Mouse (Mus musculus) hindbrain, embryonic 11.5 days (tissue): ENCODE data around the gene Gm5475. TPM values are rescaled to one million over a fixed set of nuclear protein-coding genes. Genes with fewer than 3 reads are reported as not detected.

Experiments
- ATAC-seq: fragments of 200-750 bp; cut with Nextera tagmentation; 2 replicates; pipeline ENCODE4 v1.8.0; 2017; ENCODE audit warnings: mild to moderate bottlenecking, moderate TSS enrichment, moderate library complexity; ENCODE audit not compliant: low FRiP score
- DNase-seq: peaks from one replicate; pipeline ENCODE4 v3.0.0-alpha.2; 2015; ENCODE audit warnings: low spot score
- H3K27ac ChIP-seq: fragments of 300-500 bp; sonication (generic); 2 replicates; pipeline ENCODE4 v1.5.1; 2014; ENCODE audit warnings: mild to moderate bottlenecking, low read depth, low read length
- H3K27me3 ChIP-seq: fragments of 300-500 bp; sonication (generic); 2 replicates; pipeline ENCODE4 v1.6.1; 2014; ENCODE audit warnings: mild to moderate bottlenecking, low read length, moderate library complexity, mixed read lengths; ENCODE audit not compliant: control insufficient read depth, insufficient read depth
- H3K36me3 ChIP-seq: fragments of 300-500 bp; sonication (generic); 2 replicates; pipeline ENCODE4 v1.6.1; 2014; ENCODE audit warnings: mild to moderate bottlenecking, low read length, moderate library complexity, mixed read lengths; ENCODE audit not compliant: control insufficient read depth, insufficient read depth
- H3K4me1 ChIP-seq: fragments of 300-500 bp; sonication (generic); replicated peaks from 2 replicates; pipeline ENCODE4 v1.6.1; 2014; ENCODE audit warnings: low read length, mixed read lengths; ENCODE audit not compliant: control insufficient read depth, insufficient read depth
- H3K4me2 ChIP-seq: fragments of 300-500 bp; sonication (generic); replicated peaks from 2 replicates; pipeline ENCODE4 v1.6.1; 2014; ENCODE audit warnings: mild to moderate bottlenecking, low read depth, low read length
- H3K4me3 ChIP-seq: fragments of 300-500 bp; sonication (generic); 2 replicates; pipeline ENCODE4 v1.5.1; 2014; ENCODE audit warnings: low read depth, low read length
- H3K9ac ChIP-seq: fragments of 300-500 bp; sonication (generic); 2 replicates; pipeline ENCODE4 v1.6.1; 2014; ENCODE audit warnings: low read depth, low read length
- H3K9me3 ChIP-seq: fragments of 300-500 bp; sonication (generic); 2 replicates; pipeline ENCODE4 v1.6.1; 2016; ENCODE audit warnings: low read length; ENCODE audit not compliant: control insufficient read depth
- WGBS: fragments of 180-500 bp; shearing (Covaris S2); extraction: QIAGEN DNeasy Blood & Tissue Kit; methylation state at CpG from one replicate; pipeline ENCODE4 v1.1.7; 2014; 5-methylcytosine and 5-hydroxymethylcytosine counted together
- polyA plus RNA-seq: library from polyadenylated mRNA; unstranded; fragments of >200 nt; fragmentation: Nextera tagmentation; extraction: Ambion mirVana; gene quantifications from 2 replicates; pipeline ENCODE4 v1.2.1, GENCODE M21; 2014

The Gm5475 gene
- polyA plus RNA-seq, 1 experiment from 2014 or later: not detected

DNA sequence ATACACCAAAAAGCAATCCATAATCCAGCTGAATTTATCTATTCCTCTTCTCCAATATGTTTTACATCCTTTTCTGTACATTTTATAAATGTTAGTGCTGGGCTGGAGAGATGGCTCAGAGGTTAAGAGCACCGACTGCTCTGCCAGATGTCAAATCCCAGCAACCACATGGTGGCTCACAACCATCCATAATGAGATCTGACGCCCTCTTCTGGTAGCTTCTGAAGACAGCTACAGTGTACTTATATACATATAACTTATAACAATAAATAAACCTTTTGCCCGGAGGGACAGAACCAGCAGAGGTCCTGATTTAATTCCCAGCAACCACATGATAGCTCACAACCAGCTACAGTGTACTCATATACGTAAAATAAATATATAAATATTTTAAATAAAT is 26.6 kb downstream of the Gm5475 start:
- Histone ChIP-seq H3K4me3 (no peak overlapping the region), H3K27ac (no peak overlapping the region), H3K4me1 (no peaks in the 10 kb centered on the region; the same call in 1 of the 2 replicates), H3K4me2 (no peak overlapping the region), H3K9ac (no peak overlapping the region), H3K9me3 (no peaks in the 10 kb centered on the region), H3K36me3 (no peaks in the 10 kb centered on the region), H3K27me3 (no peaks in the 10 kb centered on the region)
- 72% methylated on average over 4 of the region's 4 CpGs for WGBS
- ATAC-seq (no peak), DNase-seq (no peak)

DNA sequence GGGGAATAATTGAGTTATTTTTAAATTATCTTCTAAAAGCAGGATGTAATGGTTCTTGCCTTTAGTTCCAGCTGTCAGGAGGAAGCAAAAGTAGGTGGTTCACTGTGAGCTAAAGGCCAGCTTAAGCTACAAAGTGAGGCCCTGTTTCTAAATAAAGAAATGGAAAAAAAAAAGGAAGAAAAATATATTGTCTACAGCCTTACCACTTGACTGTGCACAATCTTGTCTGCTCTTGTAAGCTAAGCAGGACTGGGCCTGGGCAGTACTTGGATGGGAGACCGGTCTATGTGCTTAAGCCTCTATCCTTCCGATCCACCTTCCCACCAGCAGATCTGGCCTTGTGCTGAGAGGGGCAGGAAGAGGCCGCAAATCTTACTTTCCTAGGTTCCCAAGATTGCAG is 27.5 kb downstream of the Gm5475 start:
- H3K9me3 ChIP-seq: no peaks in the 10 kb centered on the region
- no peaks in the 10 kb centered on the region for H3K36me3 ChIP-seq
- H3K4me3 ChIP-seq: no peak overlapping the region
- no peak overlapping the region for H3K9ac ChIP-seq
- no peak for DNase-seq
- no peak overlapping the region for H3K27ac ChIP-seq
- H3K4me1 ChIP-seq: no peaks in the 10 kb centered on the region
- H3K27me3 ChIP-seq: no peaks in the 10 kb centered on the region
- no peak for ATAC-seq
- 94% methylated on average over 3 of the region's 3 CpGs for WGBS
- no peak overlapping the region for H3K4me2 ChIP-seq

DNA sequence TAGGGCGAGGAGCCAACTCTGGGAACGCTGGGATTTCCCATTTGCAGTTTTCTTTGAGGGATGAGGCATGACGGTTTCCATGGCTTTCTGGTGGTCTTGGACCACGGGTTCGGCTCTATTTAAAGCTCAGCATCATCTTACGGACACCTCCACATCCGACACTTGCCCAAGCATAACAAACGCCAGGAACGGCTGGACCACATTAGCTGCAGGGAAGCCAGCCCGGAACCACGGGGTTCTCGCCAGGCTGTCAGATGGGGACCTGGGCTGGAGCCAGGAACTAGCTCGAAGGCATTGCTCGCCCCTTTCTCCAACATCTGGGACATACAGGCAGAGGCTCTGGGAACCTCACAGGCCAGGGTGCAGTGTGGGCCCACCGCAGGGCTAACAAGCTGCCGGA is 29.3 kb downstream of the Gm5475 start:
- no peaks in the 10 kb centered on the region for H3K27me3 ChIP-seq
- H3K9ac ChIP-seq: no peak overlapping the region
- no peaks in the 10 kb centered on the region for H3K4me1 ChIP-seq
- WGBS: 75% methylated on average over 16 of the region's 16 CpGs
- no peak overlapping the region for H3K4me3 ChIP-seq
- no peak for DNase-seq
- H3K36me3 ChIP-seq: no peaks in the 10 kb centered on the region
- no peak overlapping the region for H3K27ac ChIP-seq
- ATAC-seq: no peak
- no peaks in the 10 kb centered on the region for H3K9me3 ChIP-seq
- no peak overlapping the region for H3K4me2 ChIP-seq

DNA sequence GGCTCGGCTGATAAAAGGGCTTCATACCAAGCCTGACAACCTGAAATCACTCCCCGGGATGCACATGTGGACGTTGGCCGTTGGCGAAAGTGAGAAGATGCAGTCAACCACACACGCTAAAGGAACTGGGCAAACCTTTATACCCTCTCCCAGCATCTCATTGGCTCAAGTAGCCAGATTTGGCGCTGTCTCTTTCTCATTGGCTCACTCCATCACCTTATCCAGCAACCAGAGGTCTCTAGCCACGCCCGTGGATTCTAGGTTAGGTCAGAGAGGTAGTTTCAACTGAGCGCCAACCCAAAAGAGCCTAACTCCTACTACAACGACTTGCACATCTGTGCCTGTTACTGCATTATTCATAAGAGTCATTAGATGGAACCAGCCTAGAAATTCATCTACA is 30.5 kb downstream of the Gm5475 start:
- 83% methylated on average over 11 of the region's 11 CpGs for WGBS
- no peaks in the 10 kb centered on the region for H3K27me3 ChIP-seq
- H3K27ac ChIP-seq: no peak overlapping the region

DNA sequence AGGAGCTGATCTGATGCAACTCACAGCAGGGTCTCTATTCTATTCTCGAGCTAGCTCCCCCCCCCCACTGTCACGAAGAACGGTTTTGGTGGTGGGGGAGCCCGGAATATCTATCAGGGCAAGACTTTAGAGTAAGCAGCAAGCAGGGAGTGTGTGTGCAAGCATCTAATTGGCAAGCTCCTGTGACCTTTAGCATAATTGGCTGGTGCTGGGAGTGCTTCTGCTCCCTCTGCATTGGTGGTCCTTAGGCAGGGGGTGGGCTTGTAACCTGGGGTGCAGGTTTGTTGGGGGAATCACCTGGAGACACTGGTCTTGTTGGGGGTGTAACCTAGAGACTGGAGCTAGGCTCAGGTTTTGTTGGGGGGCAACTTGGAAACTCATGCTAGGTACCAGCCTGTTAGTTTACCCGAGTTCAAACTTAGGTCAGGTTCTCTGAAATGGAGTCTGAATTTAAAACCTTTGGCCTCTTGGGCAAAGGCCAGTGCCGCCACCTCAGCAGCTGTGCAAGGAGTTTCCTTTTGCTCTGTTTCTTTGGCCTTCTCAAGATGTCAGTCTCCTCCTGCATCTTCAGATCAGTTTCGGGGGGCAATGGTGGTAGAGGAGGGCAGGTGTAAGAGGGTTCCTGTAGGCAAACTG is 34.5 kb downstream of the Gm5475 start:
- ATAC-seq (no peak), DNase-seq (no peak)
- 60% methylated on average over 7 of the region's 7 CpGs for WGBS
- Histone ChIP-seq H3K9me3 (no peaks in the 10 kb centered on the region), H3K4me2 (no peak overlapping the region), H3K9ac (no peak overlapping the region), H3K36me3 (no peaks in the 10 kb centered on the region), H3K27me3 (no peaks in the 10 kb centered on the region), H3K4me3 (no peak overlapping the region), H3K27ac (no peak overlapping the region), H3K4me1 (no peaks in the 10 kb centered on the region)

More for the DNA sequence above, 30.5 kb downstream of the Gm5475 start:
- Histone ChIP-seq H3K9ac (no peak overlapping the region), H3K4me3 (no peak overlapping the region), H3K4me2 (no peak overlapping the region), H3K36me3 (no peaks in the 10 kb centered on the region), H3K4me1 (no peaks in the 10 kb centered on the region), H3K9me3 (no peaks in the 10 kb centered on the region)
- DNase-seq (no peak), ATAC-seq (no peak)

DNA sequence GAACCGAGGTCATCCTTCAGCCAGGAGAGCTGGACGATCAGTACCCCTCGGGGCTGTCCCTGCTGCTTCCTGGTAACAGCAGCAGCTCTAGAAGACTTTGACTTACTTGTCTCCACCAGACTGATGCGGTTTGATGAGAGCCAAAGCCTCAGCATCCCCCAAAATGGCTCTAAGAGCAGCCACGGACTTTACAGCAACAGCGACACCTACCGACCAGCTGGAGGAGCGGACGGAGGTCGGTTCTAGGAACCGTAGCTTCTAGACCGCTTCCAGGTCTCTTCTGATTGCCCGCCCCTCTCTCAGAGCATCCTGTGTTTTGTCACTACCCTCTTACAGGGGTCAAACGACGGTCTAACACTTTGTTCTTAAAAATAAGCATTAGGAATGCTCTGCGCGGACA is 35.4 kb downstream of the Gm5475 start:
- Histone ChIP-seq H3K4me1 (0 out of 2 replicates have a peak, but pooled peaks cover 2% of the 10 kb centered on the region), H3K9me3 (no peaks in the 10 kb centered on the region), H3K4me3 (no peak overlapping the region), H3K27me3 (no peaks in the 10 kb centered on the region), H3K4me2 (no peak overlapping the region), H3K27ac (no peak overlapping the region), H3K36me3 (no peaks in the 10 kb centered on the region), H3K9ac (no peak overlapping the region)
- 12% methylated on average over 17 of the region's 17 CpGs for WGBS
- DNase-seq (peak; percentile 91), ATAC-seq (no peak)

DNA sequence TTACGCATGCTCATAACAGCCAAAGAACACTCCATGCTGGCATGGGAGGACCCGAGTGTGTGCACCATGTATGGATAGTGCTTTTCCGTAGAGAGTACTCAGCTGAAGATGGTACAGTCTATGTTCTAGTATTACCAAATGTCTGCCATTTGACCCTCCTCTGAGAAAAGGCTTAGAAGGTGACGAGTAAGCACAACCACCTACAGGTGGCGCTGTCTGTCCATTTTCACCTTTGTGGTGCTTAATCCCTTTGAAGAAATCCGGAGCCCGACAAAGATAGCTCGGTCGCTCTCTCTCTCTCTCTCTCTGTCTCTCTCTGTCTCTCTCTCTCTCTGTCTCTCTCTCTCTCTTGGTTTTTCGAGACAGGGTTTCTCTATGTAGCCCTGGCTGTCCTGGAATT is 36.1 kb downstream of the Gm5475 start:
- H3K4me2 ChIP-seq: no peak overlapping the region
- H3K4me1 ChIP-seq: 0 out of 2 replicates have a peak, but pooled peaks cover 2% of the 10 kb centered on the region
- H3K9me3 ChIP-seq: no peaks in the 10 kb centered on the region
- peak; percentile 78 for DNase-seq
- no peak for ATAC-seq
- no peak overlapping the region for H3K27ac ChIP-seq
- H3K36me3 ChIP-seq: no peaks in the 10 kb centered on the region
- no peak overlapping the region for H3K9ac ChIP-seq
- H3K27me3 ChIP-seq: no peaks in the 10 kb centered on the region
- H3K4me3 ChIP-seq: no peak overlapping the region
- 51% methylated on average over 10 of the region's 10 CpGs for WGBS

DNA sequence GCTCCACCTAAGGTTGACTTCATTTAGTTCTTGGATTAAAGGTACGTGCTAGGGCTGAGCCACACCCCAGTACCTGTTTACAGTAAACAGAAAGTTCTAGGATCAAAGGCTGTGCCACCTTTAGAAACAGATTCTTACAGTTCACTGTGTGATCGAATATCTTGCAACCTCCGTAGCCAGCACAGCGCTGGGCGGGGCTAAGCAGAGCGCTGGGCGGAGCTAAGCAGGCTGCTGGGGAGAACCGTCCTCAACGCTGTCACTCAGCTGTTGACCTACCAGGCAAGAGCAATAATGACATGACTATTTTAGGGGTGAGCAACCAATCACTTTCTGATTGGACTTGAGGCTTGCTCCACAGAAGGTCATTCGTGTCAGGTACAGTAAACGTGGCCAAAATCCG is 39.0 kb downstream of the Gm5475 start:
- ATAC-seq (peak; percentile 33; the same call in 1 of the 2 replicates), DNase-seq (peak; percentile 54)
- Histone ChIP-seq H3K4me3 (no peak overlapping the region), H3K4me1 (0 out of 2 replicates have a peak, but pooled peaks cover 2% of the 10 kb centered on the region), H3K27ac (no peak overlapping the region), H3K27me3 (no peaks in the 10 kb centered on the region), H3K4me2 (no peak overlapping the region), H3K9ac (no peak overlapping the region), H3K9me3 (no peaks in the 10 kb centered on the region), H3K36me3 (no peaks in the 10 kb centered on the region)
- WGBS: 11% methylated on average over 12 of the region's 12 CpGs

DNA sequence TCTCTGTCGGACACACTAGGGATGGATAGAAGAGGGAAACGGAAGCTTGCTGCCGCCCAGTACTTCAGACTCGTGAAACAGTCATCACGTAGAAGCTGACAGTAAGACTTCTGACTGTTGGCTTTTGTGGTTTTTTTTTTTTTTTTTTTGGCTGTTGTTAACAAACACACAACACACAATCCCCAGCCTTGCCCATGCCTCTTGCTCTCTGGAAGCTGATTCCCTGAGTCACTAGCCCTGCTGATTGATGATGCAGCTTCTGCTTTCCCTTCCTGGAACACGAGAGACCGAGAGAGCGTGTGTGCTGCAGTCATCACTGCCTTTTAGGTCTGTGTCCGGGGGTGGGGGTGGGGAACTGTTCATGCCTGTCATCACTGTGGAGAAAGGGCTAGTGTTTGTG is 39.7 kb downstream of the Gm5475 start:
- H3K9me3 ChIP-seq: no peaks in the 10 kb centered on the region
- no peak overlapping the region for H3K4me3 ChIP-seq
- no peak overlapping the region for H3K4me2 ChIP-seq
- no peak overlapping the region for H3K9ac ChIP-seq
- H3K27me3 ChIP-seq: no peaks in the 10 kb centered on the region
- 76% methylated on average over 9 of the region's 9 CpGs for WGBS
- ATAC-seq (no peak), DNase-seq (no peak)
- H3K27ac ChIP-seq: no peak overlapping the region
- no peaks in the 10 kb centered on the region for H3K36me3 ChIP-seq
- H3K4me1 ChIP-seq: 0 out of 2 replicates have a peak, but pooled peaks cover 2% of the 10 kb centered on the region
